Mouse (Mus musculus) spleen, adult 2 months (tissue): Measurements from ENCODE around the gene Capn10.

Source experiments
- CTCF ChIP-seq: fragments of 200-500 bp; IDR thresholded peaks from 2 replicates; pipeline ENCODE4 v1.5.1; 2011; ENCODE audit warnings: mild to moderate bottlenecking, inconsistent platforms; ENCODE audit not compliant: insufficient read depth, insufficient read length, insufficient replicate concordance; ENCODE audit errors: extremely low read depth
- POLR2A ChIP-seq: fragments of 200-500 bp; IDR thresholded peaks from 2 replicates; pipeline ENCODE4 v1.6.1; 2011; ENCODE audit warnings: low read depth, low read length, inconsistent platforms

DNA sequence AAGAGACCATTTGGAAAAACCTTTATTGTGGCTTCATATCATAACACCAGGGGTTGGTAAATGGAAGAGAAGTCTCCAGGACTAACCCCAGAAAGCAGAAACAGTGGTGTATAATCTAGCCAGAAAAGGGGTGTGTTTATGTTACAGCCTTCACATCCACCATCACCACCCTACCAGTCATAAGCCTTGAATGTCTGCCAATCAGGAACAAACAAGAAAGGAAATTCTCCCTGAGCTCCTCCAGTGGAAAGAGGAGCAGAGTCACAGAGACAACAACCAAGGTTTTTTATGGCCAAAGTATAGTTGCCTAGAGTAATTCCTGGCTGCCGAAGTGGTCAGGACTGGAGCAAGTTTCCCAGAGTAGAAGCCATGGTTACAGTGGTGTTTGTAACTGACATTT lies 24.8 kb downstream of the Capn10 start:
- no peak for TF ChIP-seq CTCF
- no peak for TF ChIP-seq POLR2A
